Mouse (Mus musculus) G1E (cell line): ENCODE measurements at regions not wholly inside any gene's neighbourhood (a gene's known extent, or its start where the extent isn't known, plus 50 kb on each side); places are given as distances from the start of the nearest gene placed in this dataset.

Experiments used
- CTCF ChIP-seq: IDR thresholded peaks from 2 replicates; pipeline ENCODE4 v1.5.1; 2012; ENCODE audit warnings: low read depth, low read length, inconsistent platforms, mixed read lengths
- TAL1 ChIP-seq: conservative IDR thresholded peaks from 2 replicates; pipeline ENCODE4 v1.6.1; 2012; ENCODE audit warnings: low read depth, low read length, inconsistent platforms, mixed read lengths

- no peak for TF ChIP-seq CTCF
- TF ChIP-seq TAL1: no peak
Observed at GRCm38 (mm10) chr12:48680957-48681356, 701.5 kb upstream of the Foxg1 start.
